In genomic region chr15:98927566-98927965, GRCm38 (mm10) we compare ENCODE assay signal across 38 mouse cellular contexts. TPM values are rescaled to one million over a fixed set of nuclear protein-coding genes. Genes with fewer than 3 reads are reported as not detected.
DNase-seq lines count a peak whose midpoint lies in the region; ATAC-seq and TF ChIP-seq lines count a peak whose summit lies in the region.
"Had no signal": no experiment of that assay in that cellular context is flagged by ENCODE, and none has a peak within 500 bp of the region (broad histone marks: within the 10 kb centered on the region; RNA-seq: fewer than 3 reads in every experiment).

No protein-coding gene starts in this region.

- TF ChIP-seq CTCF in intestine, postnatal 0 days (IDR thresholded peaks at IDR 0.05; ENCODE audit: low read depth) = no peak
- TF ChIP-seq CTCF in small intestine, adult 2 months (IDR thresholded peaks at IDR 0.05; ENCODE audit: extremely low read depth, insufficient read length, insufficient replicate concordance, low read depth, low read length) = no peak

- no peaks in the 10 kb centered on the region for H3K4me1 ChIP-seq in intestine, postnatal 0 days (replicated peaks; ENCODE audit: control insufficient read depth, insufficient read depth, low read length)
- no peaks in the 10 kb centered on the region for H3K4me1 ChIP-seq in intestine, embryonic 15.5 days (replicated peaks)
- H3K4me1 ChIP-seq in small intestine, adult 2 months (ENCODE audit: control insufficient read depth, insufficient read depth, insufficient read length, low read length) = peaks cover 5% of the 10 kb centered on the region; the same call in 1 of the 2 replicates

- no peaks in the 10 kb centered on the region for H3K9me3 ChIP-seq in intestine, postnatal 0 days (ENCODE audit: control insufficient read depth)
- H3K9me3 ChIP-seq in intestine, embryonic 15.5 days = no peaks in the 10 kb centered on the region
- H3K9me3 ChIP-seq: embryonic facial prominence, embryonic 15.5 days; forebrain, embryonic 13.5 days; heart, embryonic 12.5 days; hindbrain, embryonic 10.5 days; liver, embryonic 13.5 days; midbrain, embryonic 10.5 days; neural tube, embryonic 13.5 days had no signal

- no peak overlapping the region for H3K4me3 ChIP-seq in intestine, postnatal 0 days (ENCODE audit: low read depth, low read length)
- H3K4me3 ChIP-seq in intestine, embryonic 15.5 days (replicated peaks) = no peak overlapping the region
- no peak overlapping the region for H3K4me3 ChIP-seq in small intestine, adult 2 months (ENCODE audit: low read depth, low read length)
- H3K4me3 ChIP-seq: embryonic facial prominence, embryonic 10.5 days; embryonic facial prominence, embryonic 15.5 days; forebrain, embryonic 13.5 days; heart, adult 2 months; heart, embryonic 12.5 days; hindbrain, embryonic 10.5 days; left cerebral cortex, adult 2 months; liver, embryonic 13.5 days; midbrain, embryonic 10.5 days; myocyte; neural tube, embryonic 13.5 days had no signal

- H3K27ac ChIP-seq in intestine, postnatal 0 days (ENCODE audit: low read depth, low read length) = peak overlapping the region; percentile 41; the same call in 1 of the 2 replicates
- H3K27ac ChIP-seq in intestine, embryonic 15.5 days = no peak overlapping the region
- H3K27ac ChIP-seq in small intestine, adult 2 months (ENCODE audit: insufficient read depth, low read depth, low read length) = peak overlapping the region; percentile 59
- H3K27ac ChIP-seq: embryonic facial prominence, embryonic 10.5 days; embryonic facial prominence, embryonic 15.5 days; forebrain, embryonic 13.5 days; heart, adult 2 months; hindbrain, embryonic 10.5 days; left cerebral cortex, adult 2 months; liver, embryonic 13.5 days; midbrain, embryonic 10.5 days; neural tube, embryonic 13.5 days; stomach, postnatal 0 days had no signal

- peaks cover 9% of the 10 kb centered on the region; the same call in 1 of the 2 replicates for H3K36me3 ChIP-seq in intestine, postnatal 0 days (ENCODE audit: control insufficient read depth, insufficient read depth)
- H3K36me3 ChIP-seq in intestine, embryonic 15.5 days = peaks cover 7% of the 10 kb centered on the region
- peaks cover 5% of the 10 kb centered on the region; the same call in 1 of the 2 replicates for H3K36me3 ChIP-seq in small intestine, adult 2 months (ENCODE audit: control insufficient read depth, insufficient read depth, low read length)

- H3K4me2 ChIP-seq in intestine, postnatal 0 days (replicated peaks; ENCODE audit: low read depth) = no peak overlapping the region
- no peak overlapping the region for H3K4me2 ChIP-seq in intestine, embryonic 15.5 days (replicated peaks)
- H3K4me2 ChIP-seq: embryonic facial prominence, embryonic 15.5 days; forebrain, embryonic 13.5 days; heart, embryonic 12.5 days; liver, embryonic 13.5 days; neural tube, embryonic 13.5 days had no signal

- no peak for DNase-seq in urinary bladder, adult 18-20 months (ENCODE audit: low spot score in 2 of 2)
- DNase-seq in spleen, postnatal 36 days (ENCODE audit: low spot score in 2 of 2) = no peak
- no peak for DNase-seq in right cerebral cortex, postnatal 14 days
- DNase-seq: adrenal gland, postnatal 36 days; cerebellum, adult 2 months; cerebellum, postnatal 14 days; gastrocnemius, postnatal 25 days; heart, adult 2 months; heart, postnatal 10 days; kidney, adult 11 months; kidney, postnatal 25 days; left cerebral cortex, postnatal 4 days; liver, embryonic 13.5 days; lung, adult 18-20 months; lung, postnatal 4 days; thymus, adult 18-20 months; thymus, postnatal 25 days had no signal

- TF ChIP-seq POLR2A in small intestine, adult 2 months (IDR thresholded peaks at IDR 0.05; ENCODE audit: low read depth, low read length) = no peak

- 63% methylated on average over 5 of the region's 5 CpGs for WGBS in intestine, postnatal 0 days
- 79% methylated on average over 5 of the region's 5 CpGs for WGBS in intestine, embryonic 15.5 days
- WGBS in small intestine, adult 2 months = 39% methylated on average over 5 of the region's 5 CpGs

- H3K27me3 ChIP-seq in intestine, postnatal 0 days (replicated peaks; ENCODE audit: control insufficient read depth, insufficient read depth, low read length) = no peaks in the 10 kb centered on the region
- no peaks in the 10 kb centered on the region for H3K27me3 ChIP-seq in intestine, embryonic 15.5 days (replicated peaks)
- H3K27me3 ChIP-seq in small intestine, adult 2 months (ENCODE audit: control insufficient read depth, insufficient read depth, low read length) = no peaks in the 10 kb centered on the region
- H3K27me3 ChIP-seq: embryonic facial prominence, embryonic 15.5 days; forebrain, embryonic 13.5 days; heart, embryonic 12.5 days; liver, embryonic 13.5 days; neural tube, embryonic 13.5 days; Patski had no signal

- no peak for ATAC-seq in intestine, postnatal 0 days
- ATAC-seq in intestine, embryonic 15.5 days = no peak
- peak; percentile 84 for ATAC-seq in activated CD4-positive, CD25-positive, alpha-beta regulatory T cell, adult 4 months
- ATAC-seq in inflammation-experienced regulatory T-cells, adult 6 months = peak; percentile 80
- ATAC-seq: forebrain, embryonic 13.5 days; hindbrain, embryonic 16.5 days; lung, postnatal 0 days; midbrain, embryonic 16.5 days; Patski had no signal

- H3K9ac ChIP-seq in intestine, postnatal 0 days (ENCODE audit: low read depth, low read length) = no peak overlapping the region
- H3K9ac ChIP-seq in intestine, embryonic 15.5 days = no peak overlapping the region
- H3K9ac ChIP-seq: embryonic facial prominence, embryonic 15.5 days; forebrain, embryonic 13.5 days; heart, embryonic 12.5 days; liver, embryonic 13.5 days; neural tube, embryonic 13.5 days had no signal

RNA-seq across cellular contexts. Expression of gene Tuba1b, which starts 6.8 kb away (rescaled TPM):
- polyA plus RNA-seq in intestine, postnatal 0 days (2015; fragmentation: Nextera tagmentation; extraction: Ambion mirVana) = 391 and 435 TPM in 2 replicates
- 1,296 and 1,330 TPM in 2 replicates for polyA plus RNA-seq in intestine, embryonic 15.5 days (2015; fragmentation: Nextera tagmentation; extraction: Ambion mirVana)
- 100 to 1,000 TPM; 510 to 711 TPM for polyA plus RNA-seq in activated CD4-positive, CD25-positive, alpha-beta regulatory T cell, adult 4 months (2017; shearing (Covaris generic))
- 100 to 1,000 TPM; 459 to 882 (median 544) TPM for polyA plus RNA-seq in inflammation-experienced regulatory T-cells, adult 6 months (2017; shearing (Covaris generic))
- polyA plus RNA-seq in small intestine, adult 2 months (2012; rRNA removed) = 455 and 523 TPM in 2 replicates

RNA-seq across cellular contexts. Expression of gene Lmbr1l, which starts 9.5 kb away (rescaled TPM):
- 27.0 and 30.6 TPM in 2 replicates for polyA plus RNA-seq in intestine, postnatal 0 days (2015; fragmentation: Nextera tagmentation; extraction: Ambion mirVana)
- polyA plus RNA-seq in intestine, embryonic 15.5 days (2015; fragmentation: Nextera tagmentation; extraction: Ambion mirVana) = 18.6 and 19.0 TPM in 2 replicates
- polyA plus RNA-seq in activated CD4-positive, CD25-positive, alpha-beta regulatory T cell, adult 4 months (2017; shearing (Covaris generic)) = 10 to 100 TPM; 24.2 to 42.0 TPM
- polyA plus RNA-seq in inflammation-experienced regulatory T-cells, adult 6 months (2017; shearing (Covaris generic)) = 10 to 100 TPM; 17.3 to 46.9 (median 39.3) TPM
- 183 and 395 TPM in 2 replicates for polyA plus RNA-seq in small intestine, adult 2 months (2012; rRNA removed)

RNA-seq across cellular contexts. Expression of gene Gm49450, which starts 25.8 kb away (rescaled TPM):
- not detected in 2 replicates for polyA plus RNA-seq in intestine, postnatal 0 days (2015; fragmentation: Nextera tagmentation; extraction: Ambion mirVana)
- not detected in 2 replicates for polyA plus RNA-seq in intestine, embryonic 15.5 days (2015; fragmentation: Nextera tagmentation; extraction: Ambion mirVana)
- not detected for polyA plus RNA-seq in activated CD4-positive, CD25-positive, alpha-beta regulatory T cell, adult 4 months (2017; shearing (Covaris generic))
- polyA plus RNA-seq in inflammation-experienced regulatory T-cells, adult 6 months (2017; shearing (Covaris generic)) = not detected
- 1.2 and 23.9 TPM in 2 replicates for polyA plus RNA-seq in small intestine, adult 2 months (2012; rRNA removed)
- polyA plus RNA-seq: embryonic facial prominence, embryonic 10.5 days; embryonic facial prominence, embryonic 15.5 days; forebrain, embryonic 13.5 days; G1E; heart, embryonic 12.5 days; hindbrain, embryonic 10.5 days; hindbrain, embryonic 16.5 days; kidney, embryonic 14.5 days; liver, embryonic 13.5 days; lung, postnatal 0 days; midbrain, embryonic 10.5 days; midbrain, embryonic 16.5 days; neural tube, embryonic 13.5 days; Patski; stomach, postnatal 0 days had no signal

RNA-seq across cellular contexts. Expression of gene Tuba1a, which starts 25.9 kb away (rescaled TPM):
- polyA plus RNA-seq in intestine, postnatal 0 days (2015; fragmentation: Nextera tagmentation; extraction: Ambion mirVana) = 457 and 503 TPM in 2 replicates
- polyA plus RNA-seq in intestine, embryonic 15.5 days (2015; fragmentation: Nextera tagmentation; extraction: Ambion mirVana) = 981 and 999 TPM in 2 replicates
- polyA plus RNA-seq in activated CD4-positive, CD25-positive, alpha-beta regulatory T cell, adult 4 months (2017; shearing (Covaris generic)) = 100 to 1,000 TPM; 243 to 273 TPM
- 100 to 1,000 TPM; 206 to 351 (median 217) TPM for polyA plus RNA-seq in inflammation-experienced regulatory T-cells, adult 6 months (2017; shearing (Covaris generic))
- polyA plus RNA-seq in small intestine, adult 2 months (2012; rRNA removed) = 99.6 and 116 TPM in 2 replicates

RNA-seq across cellular contexts. Expression of gene Dhh, which starts 29.2 kb away (rescaled TPM):
- 0.88 and 0.93 TPM in 2 replicates for polyA plus RNA-seq in intestine, postnatal 0 days (2015; fragmentation: Nextera tagmentation; extraction: Ambion mirVana)
- polyA plus RNA-seq in intestine, embryonic 15.5 days (2015; fragmentation: Nextera tagmentation; extraction: Ambion mirVana) = 0.96 and 1.1 TPM in 2 replicates
- under 1 TPM; 0.11 to 0.15 TPM for polyA plus RNA-seq in activated CD4-positive, CD25-positive, alpha-beta regulatory T cell, adult 4 months (2017; shearing (Covaris generic))
- under 1 TPM in 1 of 3 experiments, not detected in 2; 0.09 TPM for polyA plus RNA-seq in inflammation-experienced regulatory T-cells, adult 6 months (2017; shearing (Covaris generic))
- 0.33 and 0.55 TPM in 2 replicates for polyA plus RNA-seq in small intestine, adult 2 months (2012; rRNA removed)
- polyA plus RNA-seq: G1E, Patski had no signal

Comparison
In these comparisons a context has a peak if more than half of its experiments do, and no peak if none do; other contexts are left out.
1. ATAC-seq: peak in activated CD4-positive, CD25-positive, alpha-beta regulatory T cell, adult 4 months (single experiment) and inflammation-experienced regulatory T-cells, adult 6 months (single experiment); none in intestine, postnatal 0 days (single experiment) and intestine, embryonic 15.5 days (single experiment).